Mouse (Mus musculus): ENCODE results near the gene Aplp1.
"Not testable (repeated sequence)": the region's sequence is repeated elsewhere in the genome, so short reads cannot be mapped to it uniquely, and the experiment has no call there.

The Aplp1 gene

DNA sequence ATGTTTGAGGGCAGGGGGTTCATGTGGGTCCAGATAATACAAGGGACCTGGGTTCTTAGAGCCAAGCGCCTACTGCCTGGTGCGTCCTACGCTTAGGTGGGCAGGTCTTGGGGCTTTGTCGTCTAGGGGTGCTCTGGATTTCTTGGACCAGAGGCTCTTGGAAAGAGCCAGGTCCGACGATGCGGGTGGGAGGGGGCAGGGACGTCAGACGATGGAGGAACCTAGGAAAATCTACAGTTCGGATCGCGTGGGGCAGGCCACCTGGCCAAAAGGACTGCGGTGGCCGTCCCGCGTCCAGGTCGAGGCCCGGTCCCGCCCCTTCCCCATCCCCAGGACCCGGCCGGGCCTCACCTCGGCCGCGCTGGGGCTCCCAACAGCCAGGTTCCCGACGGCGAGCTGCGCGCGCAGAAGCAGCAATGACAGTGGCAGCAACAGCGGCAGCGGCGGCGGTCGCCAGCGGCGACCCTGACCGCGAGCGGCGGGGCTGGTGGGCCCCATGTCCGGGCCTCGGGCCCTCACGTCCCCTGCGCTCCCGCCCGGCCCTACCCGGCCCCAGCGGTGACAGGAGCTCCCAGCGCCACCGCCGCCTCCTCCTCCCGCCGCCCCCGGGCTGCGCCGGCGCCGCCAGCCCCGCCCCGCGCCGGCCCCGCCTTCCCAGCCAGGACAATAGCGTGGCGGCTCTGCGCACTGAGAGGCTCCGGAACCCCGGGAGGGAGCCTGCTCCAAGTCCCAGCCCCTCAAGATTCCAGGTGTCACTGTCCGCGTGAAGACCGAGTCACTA is at the start of gene Aplp1:
TSS of gene Aplp1 (minus strand) at position 565 of the 781 bp plus-strand sequence.
- DNase-seq (ENCODE audit: extremely low spot score, low read depth, low spot score) = no peak

DNA sequence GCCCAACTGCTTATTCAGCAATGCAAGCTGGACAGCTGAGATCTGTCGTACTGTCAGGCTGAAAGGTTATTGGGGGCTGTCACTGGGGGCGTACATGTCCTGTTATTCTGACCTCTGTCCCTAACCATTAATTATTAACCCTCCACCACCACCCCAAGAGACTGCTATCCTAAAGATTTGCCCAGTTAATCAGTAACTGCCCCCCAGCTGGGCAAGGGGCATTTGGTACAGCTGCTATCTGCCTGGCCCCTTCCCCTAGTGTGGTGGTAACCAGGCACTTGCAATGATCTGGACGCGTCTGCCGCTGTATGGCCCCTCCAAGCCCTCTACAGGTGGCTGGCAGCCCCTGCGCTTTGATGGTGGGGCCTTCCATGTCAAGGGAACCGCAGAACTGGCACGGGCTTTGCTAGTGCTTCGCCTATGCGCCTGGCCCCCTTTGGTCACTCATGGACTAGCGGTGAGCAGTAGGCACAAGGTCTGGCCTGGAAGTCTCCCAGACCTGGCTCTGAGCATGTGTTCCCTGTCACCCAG is 48.1 kb upstream of the Aplp1 start, which contains the start of gene Prodh2:
TSS of gene Prodh2 (plus strand) at position 222 of the 531 bp plus-strand sequence.
- no peak for DNase-seq (ENCODE audit: extremely low spot score, low read depth, low spot score)

DNA sequence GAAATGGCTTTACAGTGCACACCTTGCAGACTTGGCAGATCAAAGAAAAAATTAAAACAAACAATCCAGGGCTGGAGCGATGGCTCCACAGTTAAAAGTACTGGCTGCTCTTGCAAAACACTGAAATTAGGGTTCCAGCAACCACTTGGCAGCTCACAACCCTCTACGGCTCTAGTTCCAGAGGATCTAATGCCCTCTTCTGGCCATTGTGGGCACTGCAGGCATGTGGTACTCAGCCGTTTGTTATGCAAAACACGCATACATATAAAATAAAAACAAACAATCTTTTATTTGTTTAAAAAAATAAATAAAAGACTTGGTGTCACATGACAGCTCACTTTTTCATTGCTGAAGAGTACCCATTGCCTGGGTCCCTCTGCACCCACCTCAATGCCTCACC is 47.4 kb upstream of the Aplp1 start:
- DNase-seq (ENCODE audit: extremely low spot score, low read depth, low spot score) = peak; percentile 31

DNA sequence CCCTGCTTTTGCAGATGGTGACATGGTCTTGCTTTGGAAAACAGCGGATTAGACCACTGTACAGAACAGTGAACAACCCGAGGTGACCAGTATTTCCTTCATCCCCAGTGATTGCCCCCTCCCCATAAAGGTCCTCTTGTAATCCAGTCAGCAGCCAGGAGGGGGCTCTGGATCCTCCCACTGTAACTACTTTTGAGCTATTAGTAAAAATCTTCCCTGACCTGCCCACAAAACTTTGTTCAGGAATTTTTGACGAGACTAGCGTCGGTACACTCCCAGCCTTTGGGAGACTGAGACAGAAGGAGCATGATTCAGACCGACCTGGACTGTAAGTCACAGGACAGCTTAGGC is 45.6 kb upstream of the Aplp1 start:
- no peak for DNase-seq (ENCODE audit: extremely low spot score, low read depth, low spot score)

- no peak for DNase-seq (ENCODE audit: extremely low spot score, low read depth, low spot score)
These were observed 45.1 kb upstream of the Aplp1 start for GRCm38 (mm10) chr7:30490251-30490956.

DNA sequence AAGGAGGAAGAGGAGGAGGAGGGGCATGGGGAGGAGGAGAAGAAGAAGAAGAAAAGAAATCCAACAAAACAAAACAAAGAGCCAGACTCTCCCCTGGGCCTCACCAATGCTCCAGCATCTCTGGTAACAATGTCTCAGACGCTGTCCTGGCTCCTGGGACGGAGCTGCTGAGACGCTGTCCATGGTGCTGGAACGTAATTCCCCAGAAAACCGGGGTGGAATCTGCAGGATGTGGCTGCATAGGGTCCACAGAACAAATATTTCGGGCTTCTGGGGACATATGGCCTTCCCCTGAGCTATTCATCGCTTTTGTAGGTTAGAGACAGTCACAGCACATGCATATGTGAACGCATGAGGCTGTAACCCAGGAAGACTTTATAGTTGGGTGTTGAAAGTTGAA is 38.9 kb upstream of the Aplp1 start:
- peak; percentile 35 for DNase-seq (ENCODE audit: extremely low spot score, low read depth, low spot score)

DNA sequence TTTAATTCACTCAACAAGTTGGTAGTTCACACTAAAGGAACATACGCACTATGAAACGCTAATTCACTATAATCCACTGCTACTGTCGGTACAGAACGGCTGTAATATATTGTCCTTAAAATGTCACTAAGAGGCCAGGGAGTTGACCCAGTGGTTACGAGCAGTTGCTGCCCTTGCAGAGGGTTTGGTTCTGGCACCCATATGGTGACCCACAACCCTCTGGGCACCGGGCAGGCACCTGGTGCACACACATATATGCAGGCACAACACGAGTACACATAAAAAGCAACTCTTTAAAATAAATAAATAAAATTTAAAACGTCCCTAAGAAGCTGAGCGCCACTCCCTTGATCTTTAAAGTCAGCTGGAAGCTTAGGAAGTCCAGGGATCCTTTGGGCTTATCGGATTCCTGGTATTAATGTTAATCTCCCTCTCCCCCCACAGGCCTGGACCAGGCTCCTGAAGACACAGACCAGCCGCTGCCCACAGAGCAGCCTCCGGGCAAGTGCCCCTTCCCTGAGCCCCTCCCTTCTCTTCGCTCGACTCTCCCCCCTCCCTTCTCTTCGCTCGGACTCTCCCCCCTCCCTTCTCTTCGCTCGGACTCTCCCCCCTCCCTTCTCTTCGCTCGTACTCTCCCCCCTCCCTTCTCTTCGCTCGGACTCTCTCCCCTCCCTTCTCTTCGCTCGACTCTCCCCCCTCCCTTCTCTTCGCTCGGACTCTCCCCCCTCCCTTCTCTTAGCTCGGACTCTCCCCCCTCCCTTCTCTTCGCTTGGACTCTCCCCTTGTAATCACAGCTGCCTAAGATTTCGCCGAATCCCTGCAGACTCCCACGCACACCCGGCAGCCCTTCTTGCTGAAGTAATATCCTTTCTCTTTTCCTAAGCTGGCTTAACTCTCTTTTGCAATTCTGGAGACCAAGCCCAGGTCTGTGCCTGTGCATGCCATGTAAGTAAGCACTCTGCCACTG is 32.4 kb upstream of the Aplp1 start:
- DNase-seq (ENCODE audit: extremely low spot score, low read depth, low spot score) = no peak

GRCm38 (mm10) chr7:30476136-30476535 is 30.8 kb upstream of the Aplp1 start:
- DNase-seq (ENCODE audit: extremely low spot score, low read depth, low spot score) = not testable (repeated sequence)

- no peak for DNase-seq (ENCODE audit: extremely low spot score, low read depth, low spot score)
These were observed 29.7 kb upstream of the Aplp1 start for GRCm38 (mm10) chr7:30474999-30475398.

DNA sequence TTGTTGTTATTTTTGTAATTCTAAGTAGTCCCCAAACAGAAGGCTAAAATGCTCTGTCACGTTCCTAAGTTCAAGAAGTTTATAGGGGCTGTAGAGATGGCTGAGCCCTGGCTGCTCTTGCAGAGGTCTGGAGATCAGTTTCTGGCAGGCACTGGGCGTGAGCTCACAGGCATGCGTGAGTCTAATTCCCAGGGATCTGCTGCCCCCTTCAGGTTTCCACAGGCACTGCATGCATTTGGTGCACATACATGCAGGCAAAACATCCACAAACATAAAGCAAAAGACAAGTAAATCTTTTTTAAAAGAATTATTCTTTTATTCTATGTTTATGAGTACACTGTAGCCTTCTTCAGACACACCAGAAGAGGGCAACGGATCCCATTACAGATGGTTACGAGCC is 27.1 kb upstream of the Aplp1 start:
- DNase-seq (ENCODE audit: extremely low spot score, low read depth, low spot score) = no peak

DNA sequence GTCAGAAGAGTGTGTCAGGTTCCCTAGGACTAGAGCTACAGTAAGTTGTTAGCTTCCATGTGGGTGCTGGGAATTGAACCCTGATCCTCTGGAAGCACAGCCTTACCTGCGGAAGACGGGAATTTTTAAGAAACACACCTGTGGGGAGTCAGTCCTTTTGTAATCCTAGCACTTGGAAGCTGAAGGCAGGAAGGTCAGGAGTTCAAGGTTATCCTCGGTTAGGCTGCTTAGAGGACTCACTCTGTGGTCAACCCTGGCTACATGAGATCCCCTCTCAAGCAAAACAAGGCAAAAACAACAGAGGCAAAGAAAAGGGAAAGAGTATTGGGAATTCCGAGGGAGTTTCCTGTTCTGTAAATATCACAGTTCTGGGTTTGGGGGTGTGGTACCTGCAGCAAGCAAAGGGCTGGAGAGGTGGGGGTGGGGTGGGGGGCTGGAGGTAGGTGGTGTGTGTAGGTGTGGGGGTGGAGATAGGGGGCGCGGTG is 19.5 kb upstream of the Aplp1 start:
- no peak for DNase-seq (ENCODE audit: extremely low spot score, low read depth, low spot score)

- DNase-seq (ENCODE audit: extremely low spot score, low read depth, low spot score) = no peak
These were observed 18.7 kb upstream of the Aplp1 start for GRCm38 (mm10) chr7:30463996-30464395.

DNA sequence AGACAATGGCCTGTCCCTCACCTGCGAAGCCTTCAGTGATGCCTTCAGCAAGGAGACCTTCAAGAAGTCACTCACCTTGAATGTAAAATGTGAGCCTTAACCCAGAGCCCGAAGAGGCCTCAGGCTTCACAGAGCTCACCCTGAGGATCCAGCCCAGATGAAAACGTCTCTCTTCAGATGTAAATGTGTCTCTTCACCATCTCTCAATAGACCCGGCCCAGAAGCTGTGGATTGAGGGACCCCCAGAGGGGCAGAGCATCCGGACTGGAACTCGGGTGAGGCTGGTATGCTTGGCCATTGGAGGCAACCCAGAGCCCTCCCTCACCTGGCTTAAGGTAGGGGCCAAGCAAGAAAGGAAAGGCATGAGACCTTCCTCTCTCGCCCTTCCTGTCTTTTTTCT is 18.2 kb upstream of the Aplp1 start:
- no peak for DNase-seq (ENCODE audit: extremely low spot score, low read depth, low spot score)

GRCm38 (mm10) chr7:30459484-30459883 is 14.1 kb upstream of the Aplp1 start:
- DNase-seq (ENCODE audit: extremely low spot score, low read depth, low spot score) = no peak

DNA sequence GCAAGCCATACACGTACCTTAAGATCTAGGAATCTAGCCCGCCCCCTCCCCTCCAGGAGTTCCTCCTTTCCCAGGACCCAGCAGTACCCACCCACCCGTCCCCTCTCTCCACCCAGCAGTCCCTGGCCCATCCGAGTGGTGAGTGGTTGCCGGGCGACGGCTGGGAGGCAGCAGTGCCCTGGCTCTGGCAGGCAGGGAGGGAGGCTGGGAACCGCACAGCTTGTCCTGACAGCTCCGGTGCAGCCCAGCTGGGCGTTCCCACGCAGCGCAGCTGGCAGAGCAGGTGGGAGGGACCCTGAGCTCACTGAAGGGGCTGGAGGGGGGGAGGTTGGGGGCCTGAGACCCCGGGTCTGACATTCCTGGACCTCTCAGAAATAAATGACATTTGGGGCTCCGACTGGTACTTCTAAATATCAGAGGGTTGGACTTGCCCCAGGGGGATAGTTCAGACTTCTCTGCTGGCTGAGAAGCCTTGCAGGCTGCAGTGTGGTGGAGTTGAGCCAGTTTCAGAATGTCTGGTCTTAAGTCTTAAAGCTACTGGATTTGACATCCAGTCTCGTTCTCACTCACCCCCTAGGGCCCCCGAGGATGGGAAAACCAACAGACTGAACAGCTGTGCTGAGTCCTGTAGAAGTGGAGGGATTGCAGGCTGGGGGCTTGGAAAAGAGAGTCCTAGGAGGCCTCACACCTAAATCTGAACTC is 12.4 kb upstream of the Aplp1 start, which contains the start of the genes Kirrel2 and Nphs1:
TSS of gene Kirrel2 (minus strand) at position 62 of the 702 bp plus-strand sequence.
TSS of gene Nphs1 (plus strand) at position 687 of the 702 bp plus-strand sequence.
- DNase-seq (ENCODE audit: extremely low spot score, low read depth, low spot score) = no peak

GRCm38 (mm10) chr7:30456911-30457628 is 11.7 kb upstream of the Aplp1 start:
- DNase-seq (ENCODE audit: extremely low spot score, low read depth, low spot score) = no peak

- DNase-seq (ENCODE audit: extremely low spot score, low read depth, low spot score) = no peak
These were observed 11.2 kb upstream of the Aplp1 start for GRCm38 (mm10) chr7:30456487-30456886.

DNA sequence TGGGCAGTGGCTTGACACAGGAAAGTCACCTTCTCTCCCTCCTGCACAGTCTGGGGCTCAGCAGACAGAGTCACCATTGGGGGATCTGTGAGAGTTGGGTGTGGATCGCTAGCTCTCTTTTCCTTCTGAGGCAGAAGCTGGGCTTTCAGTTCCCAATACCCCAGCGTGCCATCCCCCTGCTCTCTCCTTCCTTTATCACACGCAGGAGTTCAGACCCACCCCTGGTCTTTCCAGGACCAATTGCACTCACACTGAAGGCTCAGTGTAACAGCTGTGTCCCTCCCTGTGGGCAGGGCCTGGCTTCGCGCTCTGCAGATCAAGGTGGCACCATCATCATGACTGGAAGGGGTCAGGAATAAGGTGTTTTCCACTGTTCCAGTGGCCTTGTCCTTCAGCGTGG is 8.9 kb upstream of the Aplp1 start:
- DNase-seq (ENCODE audit: extremely low spot score, low read depth, low spot score) = no peak

DNA sequence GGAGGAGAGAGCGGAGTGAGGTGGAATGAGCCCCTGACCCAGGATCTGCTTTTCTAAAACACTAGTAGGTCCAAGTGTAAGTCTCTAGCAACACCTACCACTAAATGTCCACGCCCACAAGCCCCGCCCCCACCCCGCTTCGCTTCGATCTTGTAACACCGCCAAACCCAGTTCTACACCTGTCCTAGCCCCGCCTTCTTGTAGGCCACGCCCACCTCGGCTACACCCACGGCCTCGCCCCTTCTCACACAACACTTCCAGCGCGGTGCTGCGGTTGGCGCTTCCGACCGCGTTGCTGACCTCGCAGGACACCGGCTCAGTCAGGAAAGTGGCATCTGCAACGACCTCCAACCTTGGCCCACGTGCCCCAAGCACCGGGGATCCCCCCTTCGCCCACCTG is 8.4 kb upstream of the Aplp1 start:
- DNase-seq (ENCODE audit: extremely low spot score, low read depth, low spot score) = no peak

Measured in hindlimb bud, embryonic 11.5 days (tissue).